Mouse (Mus musculus): ENCODE data around the gene Tedc1.
A peak's percentile ranks its signal among the peaks of the same experiment; 100 is the strongest.

Tedc1 gene

GRCm38 (mm10) chr12:113135401-113135800 is 20.8 kb upstream of the Tedc1 start:
- no peak for TF ChIP-seq GATA4 (IDR thresholded peaks at IDR 0.05; ENCODE audit: insufficient replicate concordance, low read length)

- no peak for TF ChIP-seq GATA4 (IDR thresholded peaks at IDR 0.05; ENCODE audit: insufficient replicate concordance, low read length)
Observed at GRCm38 (mm10) chr12:113136492-113137020, 19.7 kb upstream of the Tedc1 start.

- no peak for TF ChIP-seq GATA4 (IDR thresholded peaks at IDR 0.05; ENCODE audit: insufficient replicate concordance, low read length)
Observed at GRCm38 (mm10) chr12:113137260-113138213, 18.7 kb upstream of the Tedc1 start.

GRCm38 (mm10) chr12:113138291-113138690 is 17.9 kb upstream of the Tedc1 start:
- TF ChIP-seq GATA4 (IDR thresholded peaks at IDR 0.05; ENCODE audit: insufficient replicate concordance, low read length): no peak

GRCm38 (mm10) chr12:113138901-113139864 is 17.0 kb upstream of the Tedc1 start:
- TF ChIP-seq GATA4 (IDR thresholded peaks at IDR 0.05; ENCODE audit: insufficient replicate concordance, low read length): no peak

GRCm38 (mm10) chr12:113139908-113140615 is 16.2 kb upstream of the Tedc1 start, which contains the start of gene Crip2:
TSS of gene Crip2 (plus strand) at chr12:113140236.
- TF ChIP-seq GATA4 (IDR thresholded peaks at IDR 0.05; ENCODE audit: insufficient replicate concordance, low read length): no peak

- TF ChIP-seq GATA4 (IDR thresholded peaks at IDR 0.05; ENCODE audit: insufficient replicate concordance, low read length): no peak
Observed at GRCm38 (mm10) chr12:113140616-113141411, 15.4 kb upstream of the Tedc1 start.

GRCm38 (mm10) chr12:113141531-113141973 is 14.7 kb upstream of the Tedc1 start:
- TF ChIP-seq GATA4 (IDR thresholded peaks at IDR 0.05; ENCODE audit: insufficient replicate concordance, low read length): no peak; the same call in 1 of the 2 replicates

- TF ChIP-seq GATA4 (IDR thresholded peaks at IDR 0.05; ENCODE audit: insufficient replicate concordance, low read length): 0 out of 2 replicates have a peak, but pooled peaks have one; percentile 16
Observed at GRCm38 (mm10) chr12:113142021-113142975, 13.9 kb upstream of the Tedc1 start.

- no peak for TF ChIP-seq GATA4 (IDR thresholded peaks at IDR 0.05; ENCODE audit: insufficient replicate concordance, low read length)
Observed at GRCm38 (mm10) chr12:113143164-113143563, 13.1 kb upstream of the Tedc1 start.

- no peak for TF ChIP-seq GATA4 (IDR thresholded peaks at IDR 0.05; ENCODE audit: insufficient replicate concordance, low read length)
Observed at GRCm38 (mm10) chr12:113144001-113144756, 12.0 kb upstream of the Tedc1 start.

- TF ChIP-seq GATA4 (IDR thresholded peaks at IDR 0.05; ENCODE audit: insufficient replicate concordance, low read length): no peak
Observed at GRCm38 (mm10) chr12:113144886-113145285, 11.3 kb upstream of the Tedc1 start.
